In genomic region chr5:136449801-136450200, GRCm38 (mm10) we compare ENCODE assay signal across 16 mouse cellular contexts.
DNase-seq lines count a peak whose midpoint lies in the region; ATAC-seq and TF ChIP-seq lines count a peak whose summit lies in the region.
"Had no signal": no experiment of that assay in that cellular context is flagged by ENCODE, and none has a peak within 500 bp of the region (broad histone marks: within the 10 kb centered on the region; RNA-seq: fewer than 3 reads in every experiment).

No protein-coding gene starts in this region.

- peaks cover 14% of the 10 kb centered on the region for H3K4me1 ChIP-seq in heart, embryonic 16.5 days (ENCODE audit: control insufficient read depth, insufficient read depth, low read length)
- H3K4me1 ChIP-seq in liver, embryonic 14.5 days (replicated peaks; ENCODE audit: control insufficient read depth in 2 of 2, insufficient read depth in 2 of 2, low read length in 1 of 2) = peaks cover 0 to 9% of the 10 kb centered on the region in 2 experiments; a peak in 2 of 4 replicates
- H3K4me1 ChIP-seq: midbrain, embryonic 13.5 days had no signal

- intact Hi-C loops in heart, postnatal 14 days (cut with DNase I) = no loop called here
- intact Hi-C loops in left cerebral cortex, postnatal 10 days (cut with DNase I) = no loop called here

- no peak overlapping the region for H3K4me2 ChIP-seq in heart, embryonic 16.5 days (ENCODE audit: low read depth, low read length)
- H3K4me2 ChIP-seq in liver, embryonic 14.5 days (ENCODE audit: low read depth) = no peak overlapping the region
- H3K4me2 ChIP-seq: forebrain, embryonic 15.5 days; hindbrain, embryonic 14.5 days; kidney, embryonic 15.5 days; lung, embryonic 15.5 days; midbrain, embryonic 13.5 days had no signal

- TF ChIP-seq EP300 in liver, embryonic 14.5 days (IDR thresholded peaks at IDR 0.05; ENCODE audit: low read depth) = no peak

- H3K36me3 ChIP-seq in heart, embryonic 16.5 days (ENCODE audit: control insufficient read depth, insufficient read depth) = no peaks in the 10 kb centered on the region
- H3K36me3 ChIP-seq in liver, embryonic 14.5 days (replicated peaks; ENCODE audit: control insufficient read depth, insufficient read depth, low read depth) = no peaks in the 10 kb centered on the region
- H3K36me3 ChIP-seq: forebrain, embryonic 15.5 days; heart, embryonic 10.5 days; lung, embryonic 15.5 days; midbrain, embryonic 13.5 days had no signal

- H3K4me3 ChIP-seq in heart, embryonic 16.5 days (ENCODE audit: low read length) = no peak overlapping the region
- no peak overlapping the region for H3K4me3 ChIP-seq in liver, embryonic 14.5 days (ENCODE audit: insufficient read depth in 1 of 2, low read depth in 2 of 2, low read length in 2 of 2)
- H3K4me3 ChIP-seq: forebrain, embryonic 15.5 days; gastrocnemius, adult 2 months; heart, embryonic 10.5 days; kidney, embryonic 15.5 days; lung, embryonic 15.5 days; midbrain, embryonic 13.5 days had no signal

- H3K27me3 ChIP-seq in heart, embryonic 16.5 days (ENCODE audit: control insufficient read depth, insufficient read depth, low read length) = no peaks in the 10 kb centered on the region
- no peaks in the 10 kb centered on the region for H3K27me3 ChIP-seq in liver, embryonic 14.5 days (ENCODE audit: control insufficient read depth, insufficient read depth, low read length)
- H3K27me3 ChIP-seq: forebrain, embryonic 15.5 days; kidney, embryonic 15.5 days; lung, embryonic 15.5 days; midbrain, embryonic 13.5 days had no signal

- TF ChIP-seq CTCF in liver, embryonic 14.5 days (IDR thresholded peaks at IDR 0.05; ENCODE audit: low read depth) = no peak

- peak; percentile 33 for ATAC-seq in heart, embryonic 16.5 days (replicated peaks; ENCODE audit: extremely low read depth, insufficient read depth, low FRiP score)
- peak; percentile 63; the same call in 1 of the 2 replicates for ATAC-seq in liver, embryonic 14.5 days (ENCODE audit: insufficient read depth)
- ATAC-seq: forebrain, embryonic 15.5 days; midbrain, embryonic 13.5 days had no signal

- H3K27ac ChIP-seq in heart, embryonic 16.5 days (ENCODE audit: low read length) = no peak overlapping the region; the same call in 1 of the 2 replicates
- no peak overlapping the region for H3K27ac ChIP-seq in liver, embryonic 14.5 days
- H3K27ac ChIP-seq: forebrain, embryonic 15.5 days; gastrocnemius, adult 2 months; heart, embryonic 10.5 days; hindbrain, embryonic 14.5 days; kidney, embryonic 15.5 days; lung, embryonic 15.5 days; midbrain, embryonic 13.5 days had no signal

- no peak for DNase-seq in heart, postnatal 14 days
- DNase-seq in T-cell, adult 2 months (ENCODE audit: low spot score) = peak; percentile 36
- peak in 1 of 3 experiments; percentile 19 for DNase-seq in liver, embryonic 14.5 days (ENCODE audit: low read depth in 3 of 3, low spot score in 3 of 3)
- DNase-seq in thymus, postnatal 0 days (ENCODE audit: low spot score) = peak; percentile 91
- DNase-seq in layer of hippocampus, adult 9-11 months = no peak
- no peak for DNase-seq in urinary bladder, postnatal 36 days (ENCODE audit: low spot score in 2 of 2)
- DNase-seq in left cerebral cortex, postnatal 10 days (ENCODE audit: extremely low spot score in 1 of 2, low spot score in 2 of 2) = no peak
- DNase-seq: cerebellum, adult 9-10 months; gastrocnemius, adult 2 months had no signal

- no peaks in the 10 kb centered on the region for H3K9me3 ChIP-seq in heart, embryonic 16.5 days (replicated peaks; ENCODE audit: control insufficient read depth, low read length)
- H3K9me3 ChIP-seq in liver, embryonic 14.5 days (ENCODE audit: control insufficient read depth, low read length) = no peaks in the 10 kb centered on the region
- H3K9me3 ChIP-seq: forebrain, embryonic 15.5 days; heart, embryonic 10.5 days; kidney, embryonic 15.5 days; lung, embryonic 15.5 days; midbrain, embryonic 13.5 days had no signal

- no peak overlapping the region for H3K9ac ChIP-seq in heart, embryonic 16.5 days (ENCODE audit: low read length)
- H3K9ac ChIP-seq in liver, embryonic 14.5 days (replicated peaks) = no peak overlapping the region
- H3K9ac ChIP-seq: forebrain, embryonic 15.5 days; hindbrain, embryonic 14.5 days; kidney, embryonic 15.5 days; lung, embryonic 15.5 days; midbrain, embryonic 13.5 days had no signal

Comparison
In these comparisons a context has a peak if more than half of its experiments do, and no peak if none do; other contexts are left out.
1. DNase-seq: peak in T-cell, adult 2 months (single experiment) and thymus, postnatal 0 days (single experiment); none in heart, postnatal 14 days (0 of 2), layer of hippocampus, adult 9-11 months (single experiment), urinary bladder, postnatal 36 days (0 of 2) and left cerebral cortex, postnatal 10 days (0 of 2).